Mouse (Mus musculus) midbrain, embryonic 11.5 days (tissue): Measurements from ENCODE around the gene Fyco1. TPM values are rescaled to one million over a fixed set of nuclear protein-coding genes. Genes with fewer than 3 reads are reported as not detected.
"Not testable (repeated sequence)": the region's sequence is repeated elsewhere in the genome, so short reads cannot be mapped to it uniquely, and the experiment has no call there.

ENCODE experiments used
- ATAC-seq: fragments of 200-750 bp; cut with Nextera tagmentation; 2 replicates; pipeline ENCODE4 v1.8.0; 2017; ENCODE audit warnings: moderate TSS enrichment, moderate library complexity; ENCODE audit not compliant: low FRiP score
- DNase-seq: peaks from one replicate; pipeline ENCODE4 v3.0.0; 2015; ENCODE audit warnings: low spot score; ENCODE audit errors: missing footprints
- H3K27ac ChIP-seq: fragments of 300-500 bp; sonication (generic); 2 replicates; pipeline ENCODE4 v1.5.1; 2014; ENCODE audit warnings: low read depth, low read length
- H3K27me3 ChIP-seq: fragments of 300-500 bp; sonication (generic); 2 replicates; pipeline ENCODE4 v1.6.1; 2014; ENCODE audit warnings: mild to moderate bottlenecking, low read length, moderate library complexity, mixed read lengths; ENCODE audit not compliant: control insufficient read depth, insufficient read depth
- H3K36me3 ChIP-seq: fragments of 300-500 bp; sonication (generic); 2 replicates; pipeline ENCODE4 v1.6.1; 2014; ENCODE audit warnings: mild to moderate bottlenecking, low read length, moderate library complexity, mixed read lengths; ENCODE audit not compliant: control insufficient read depth, insufficient read depth
- H3K4me1 ChIP-seq: fragments of 300-500 bp; sonication (generic); 2 replicates; pipeline ENCODE4 v1.6.1; 2014; ENCODE audit warnings: low read length; ENCODE audit not compliant: control insufficient read depth, insufficient read depth
- H3K4me2 ChIP-seq: fragments of 300-500 bp; sonication (generic); 2 replicates; pipeline ENCODE4 v1.6.1; 2014; ENCODE audit warnings: mild to moderate bottlenecking, moderate library complexity
- H3K4me3 ChIP-seq: fragments of 300-500 bp; sonication (generic); 2 replicates; pipeline ENCODE4 v1.5.1; 2014; ENCODE audit warnings: low read depth, low read length
- H3K9ac ChIP-seq: fragments of 300-500 bp; sonication (generic); 2 replicates; pipeline ENCODE4 v1.6.1; 2014; ENCODE audit warnings: low read length
- H3K9me3 ChIP-seq: fragments of 300-500 bp; sonication (generic); 2 replicates; pipeline ENCODE4 v1.6.1; 2016; ENCODE audit warnings: low read length; ENCODE audit not compliant: control insufficient read depth
- WGBS: fragments of 180-500 bp; shearing (Covaris S2); extraction: QIAGEN DNeasy Blood & Tissue Kit; methylation state at CpG from one replicate; pipeline ENCODE4 v1.1.7; 2014; 5-methylcytosine and 5-hydroxymethylcytosine counted together
- polyA plus RNA-seq: library from polyadenylated mRNA; unstranded; fragments of >200 nt; fragmentation: Nextera tagmentation; extraction: Ambion mirVana; gene quantifications from 2 replicates; pipeline ENCODE4 v1.2.1, GENCODE M21; 2014

Gene Fyco1
- polyA plus RNA-seq, 1 experiment from 2014 or later = 6.7 TPM

DNA sequence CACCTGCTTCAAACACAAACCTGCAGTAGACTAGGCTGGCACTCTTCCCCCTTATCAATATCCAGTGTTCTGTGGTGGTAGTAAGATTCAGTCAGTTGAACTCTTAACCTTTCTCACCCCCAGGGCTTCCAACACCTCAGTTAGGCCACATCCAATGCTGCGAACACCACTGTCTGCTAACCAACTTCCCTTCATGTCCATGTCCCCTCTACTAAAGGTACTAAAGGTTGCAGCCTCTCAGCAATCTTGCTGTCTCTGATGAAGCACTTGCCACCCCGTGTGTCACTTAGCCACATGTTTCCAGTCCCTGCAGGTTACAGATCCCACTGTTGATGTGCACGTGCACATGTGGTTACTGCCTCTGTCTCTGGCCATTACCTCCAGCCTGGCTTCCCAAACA is 87.9 kb downstream of the Fyco1 start:
- Histone ChIP-seq H3K4me1 (no peaks in the 10 kb centered on the region), H3K4me3 (no peak overlapping the region), H3K36me3 (no peaks in the 10 kb centered on the region), H3K27me3 (no peaks in the 10 kb centered on the region), H3K4me2 (no peak overlapping the region), H3K9ac (no peak overlapping the region), H3K9me3 (no peaks in the 10 kb centered on the region), H3K27ac (no peak overlapping the region)
- 80% methylated on average over 3 of the region's 3 CpGs for WGBS
- no peak for DNase-seq
- ATAC-seq = no peak

DNA sequence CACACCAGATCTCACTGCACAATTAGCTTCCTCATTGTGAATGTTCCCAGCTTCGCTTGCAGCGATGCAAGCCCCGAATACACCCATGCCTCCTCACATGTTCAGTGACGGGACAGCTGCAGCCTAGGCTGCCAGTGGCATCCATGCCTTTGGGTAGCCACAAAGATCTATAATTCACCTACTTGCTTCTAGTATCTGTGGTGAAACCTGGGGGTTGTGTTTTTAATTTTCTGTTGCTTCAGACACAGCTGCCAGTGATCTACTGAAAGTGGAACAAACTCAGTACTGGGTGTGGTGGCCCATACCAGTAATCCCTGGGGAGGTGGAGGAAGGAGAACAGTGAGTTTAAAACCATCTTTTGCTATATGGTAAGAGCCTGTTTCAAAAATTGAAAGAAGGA is 88.8 kb downstream of the Fyco1 start:
- ATAC-seq (no peak), DNase-seq (no peak)
- Histone ChIP-seq H3K4me3 (no peak overlapping the region), H3K4me1 (no peaks in the 10 kb centered on the region), H3K9ac (no peak overlapping the region), H3K27me3 (no peaks in the 10 kb centered on the region), H3K27ac (no peak overlapping the region), H3K36me3 (no peaks in the 10 kb centered on the region), H3K4me2 (no peak overlapping the region), H3K9me3 (no peaks in the 10 kb centered on the region)
- 86% methylated on average over 4 of the region's 4 CpGs for WGBS

DNA sequence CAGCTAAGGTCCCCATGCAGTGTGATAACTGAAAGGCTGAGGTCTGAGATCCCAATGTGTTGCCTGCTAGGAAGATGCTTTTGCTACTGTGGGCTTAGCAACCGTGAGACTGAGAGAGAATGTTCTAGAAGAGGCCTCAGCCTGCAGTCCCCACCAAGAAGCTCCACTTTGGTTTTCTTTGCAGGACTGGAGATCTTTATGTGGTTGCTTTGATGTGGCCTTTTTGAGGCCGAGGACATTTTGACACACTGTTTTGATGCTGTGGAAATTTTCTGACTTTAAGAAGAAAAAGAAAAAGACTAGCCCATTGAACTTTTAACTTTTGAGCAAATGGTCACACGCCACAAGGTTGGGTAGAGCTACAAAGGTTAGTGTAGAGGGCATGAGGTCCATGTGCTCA is 90.9 kb downstream of the Fyco1 start:
- Histone ChIP-seq H3K27ac (no peak overlapping the region), H3K9me3 (no peaks in the 10 kb centered on the region), H3K4me2 (no peak overlapping the region), H3K4me1 (no peaks in the 10 kb centered on the region), H3K36me3 (no peaks in the 10 kb centered on the region), H3K9ac (no peak overlapping the region), H3K27me3 (no peaks in the 10 kb centered on the region), H3K4me3 (no peak overlapping the region)
- no peak for DNase-seq
- 85% methylated on average over 3 of the region's 3 CpGs for WGBS
- no peak for ATAC-seq

DNA sequence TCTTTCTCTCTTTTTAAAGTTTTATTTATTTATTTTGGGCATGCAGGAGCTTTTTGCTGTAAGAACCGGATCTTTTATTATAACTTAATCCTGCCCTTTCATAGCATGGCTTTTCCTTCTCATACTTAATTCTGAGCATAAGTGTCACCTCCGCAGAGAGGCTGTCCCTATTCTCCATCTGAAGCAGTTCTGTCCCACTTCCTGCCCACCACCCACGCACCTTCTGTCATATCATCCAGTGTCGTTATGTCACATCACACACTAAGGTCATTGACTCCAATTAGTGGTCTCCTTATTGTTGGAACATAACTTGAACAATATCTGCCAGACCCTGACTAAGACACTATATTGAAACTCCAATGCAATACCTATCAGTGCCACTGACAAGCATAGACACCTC is 93.1 kb downstream of the Fyco1 start:
- 80% methylated on average over 4 of the region's 4 CpGs for WGBS
- no peaks in the 10 kb centered on the region for H3K27me3 ChIP-seq
- no peak overlapping the region for H3K4me2 ChIP-seq
- H3K4me1 ChIP-seq = no peaks in the 10 kb centered on the region
- no peaks in the 10 kb centered on the region for H3K9me3 ChIP-seq
- no peak overlapping the region for H3K27ac ChIP-seq
- H3K36me3 ChIP-seq = no peaks in the 10 kb centered on the region
- DNase-seq = no peak
- H3K9ac ChIP-seq = no peak overlapping the region
- no peak for ATAC-seq
- H3K4me3 ChIP-seq = no peak overlapping the region

DNA sequence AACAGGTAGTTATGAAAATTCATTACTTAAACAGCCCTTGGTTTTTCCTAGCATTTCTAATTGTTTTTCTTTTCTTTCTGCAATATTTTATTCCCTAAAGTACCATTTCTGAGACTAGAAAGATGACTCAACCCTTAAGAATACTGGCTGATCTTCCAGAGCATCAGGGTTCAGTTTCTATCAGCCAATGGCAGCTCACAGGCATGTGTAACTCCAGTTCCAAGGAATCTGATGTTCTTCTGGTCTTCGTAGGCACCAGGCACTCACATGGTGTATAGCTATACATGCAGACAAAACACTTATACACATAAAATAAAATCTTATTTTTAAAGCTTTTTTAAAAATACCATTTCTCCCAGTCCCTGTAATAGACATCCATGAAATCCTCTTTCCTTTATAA is 93.5 kb downstream of the Fyco1 start:
- Histone ChIP-seq H3K9ac (no peak overlapping the region), H3K4me2 (no peak overlapping the region), H3K36me3 (no peaks in the 10 kb centered on the region), H3K9me3 (no peaks in the 10 kb centered on the region), H3K4me1 (no peaks in the 10 kb centered on the region), H3K27me3 (no peaks in the 10 kb centered on the region), H3K4me3 (no peak overlapping the region), H3K27ac (no peak overlapping the region)
- WGBS = 78% methylated on average over 1 of the region's 1 CpGs
- DNase-seq (no peak), ATAC-seq (no peak)

DNA sequence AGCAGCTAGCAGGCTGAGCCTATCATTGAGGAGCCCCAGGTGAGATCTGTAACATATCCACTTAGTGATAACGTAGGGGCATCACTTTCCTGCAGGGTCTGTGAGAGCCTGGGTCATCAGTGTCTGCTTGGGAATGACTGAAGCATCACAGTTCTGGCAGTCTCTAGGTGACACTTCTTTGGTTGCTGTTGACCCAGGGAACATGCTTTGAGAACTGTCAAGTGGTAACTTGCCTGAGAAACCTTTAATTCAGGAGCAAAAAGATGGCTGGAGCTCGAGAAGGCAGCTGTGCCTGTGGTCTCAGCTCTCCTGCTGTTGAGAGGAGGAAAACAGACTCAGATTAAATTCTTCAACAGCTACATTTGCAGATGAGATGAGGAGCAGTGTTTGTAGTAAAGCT is 94.4 kb downstream of the Fyco1 start:
- 62% methylated on average over 2 of the region's 2 CpGs for WGBS
- DNase-seq (no peak), ATAC-seq (no peak)
- Histone ChIP-seq H3K4me1 (no peaks in the 10 kb centered on the region), H3K36me3 (no peaks in the 10 kb centered on the region), H3K4me2 (no peak overlapping the region), H3K27me3 (no peaks in the 10 kb centered on the region), H3K9ac (no peak overlapping the region), H3K9me3 (no peaks in the 10 kb centered on the region), H3K27ac (no peak overlapping the region), H3K4me3 (no peak overlapping the region)

DNA sequence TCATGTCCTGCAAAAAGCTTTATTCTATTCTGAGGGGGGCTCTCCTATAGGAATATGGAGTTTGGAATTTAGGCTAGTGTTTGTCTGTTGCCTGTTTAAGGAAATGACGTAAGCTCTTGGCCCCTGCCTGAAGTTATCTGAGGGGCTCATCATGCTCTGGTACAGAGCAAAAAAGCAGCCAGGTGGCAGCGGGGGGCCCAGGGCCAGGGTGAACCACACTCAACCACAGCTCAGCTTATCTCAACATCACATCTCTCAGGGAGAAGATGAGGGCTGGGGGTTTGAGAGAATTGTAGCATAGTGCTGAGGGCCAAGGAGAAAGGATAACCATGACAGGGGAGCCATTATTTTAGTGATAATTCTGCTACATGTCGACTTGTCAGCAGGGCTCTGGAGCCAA is 94.9 kb downstream of the Fyco1 start:
- no peaks in the 10 kb centered on the region for H3K9me3 ChIP-seq
- H3K27ac ChIP-seq = no peak overlapping the region
- no peak for ATAC-seq
- H3K9ac ChIP-seq = no peak overlapping the region
- 81% methylated on average over 3 of the region's 3 CpGs for WGBS
- H3K36me3 ChIP-seq = no peaks in the 10 kb centered on the region
- no peak overlapping the region for H3K4me3 ChIP-seq
- H3K4me2 ChIP-seq = no peak overlapping the region
- no peak for DNase-seq
- H3K27me3 ChIP-seq = no peaks in the 10 kb centered on the region
- no peaks in the 10 kb centered on the region for H3K4me1 ChIP-seq

DNA sequence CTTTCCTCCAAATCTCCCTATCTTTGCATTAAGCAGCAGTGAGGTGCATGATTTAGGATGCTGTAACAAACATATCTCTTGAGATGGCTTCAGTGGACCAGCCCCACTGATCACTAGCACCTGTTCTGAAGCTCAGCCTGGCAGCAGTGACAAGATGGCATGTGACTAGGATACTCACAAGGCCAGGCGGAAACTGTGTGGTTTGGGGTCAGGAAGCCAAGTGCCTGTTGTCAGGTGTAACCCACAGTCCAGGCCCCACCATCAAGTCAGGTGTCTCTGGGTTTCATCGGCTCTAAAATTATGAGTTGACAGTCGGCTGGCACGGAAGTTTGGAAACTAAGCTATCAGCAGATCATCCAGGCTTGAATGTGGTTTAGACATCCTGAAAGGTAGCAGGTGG is 97.4 kb downstream of the Fyco1 start:
- Histone ChIP-seq H3K4me1 (no peaks in the 10 kb centered on the region), H3K9ac (no peak overlapping the region), H3K9me3 (no peaks in the 10 kb centered on the region), H3K27ac (no peak overlapping the region), H3K27me3 (no peaks in the 10 kb centered on the region), H3K36me3 (no peaks in the 10 kb centered on the region), H3K4me2 (no peak overlapping the region), H3K4me3 (no peak overlapping the region)
- ATAC-seq = no peak
- DNase-seq = no peak
- 96% methylated on average over 4 of the region's 4 CpGs for WGBS

DNA sequence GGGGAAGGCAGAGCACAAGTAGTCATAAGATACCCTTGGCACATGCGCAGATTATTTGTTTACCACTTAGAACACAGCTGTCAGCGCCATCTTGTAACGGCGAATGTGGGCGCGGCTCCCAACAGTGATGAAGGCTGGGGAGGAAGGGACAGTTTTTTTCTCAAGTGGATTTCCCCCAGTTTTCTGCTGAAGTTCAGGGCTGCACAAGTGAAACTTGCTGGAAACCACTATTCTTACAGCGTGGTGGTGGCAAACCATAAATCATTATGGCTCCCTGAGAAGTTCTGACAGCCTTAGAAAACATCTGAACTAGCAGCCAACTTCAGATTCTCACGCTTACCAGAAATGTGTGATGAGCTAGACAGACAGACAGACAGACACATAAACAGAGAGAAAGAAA is 102.0 kb downstream of the Fyco1 start:
- not testable (repeated sequence) for H3K4me1 ChIP-seq, DNase-seq, ATAC-seq, H3K9ac ChIP-seq, H3K27me3 ChIP-seq, H3K4me3 ChIP-seq, H3K4me2 ChIP-seq, H3K27ac ChIP-seq, H3K9me3 ChIP-seq, H3K36me3 ChIP-seq
- WGBS = 92% methylated on average over 7 of the region's 8 CpGs

DNA sequence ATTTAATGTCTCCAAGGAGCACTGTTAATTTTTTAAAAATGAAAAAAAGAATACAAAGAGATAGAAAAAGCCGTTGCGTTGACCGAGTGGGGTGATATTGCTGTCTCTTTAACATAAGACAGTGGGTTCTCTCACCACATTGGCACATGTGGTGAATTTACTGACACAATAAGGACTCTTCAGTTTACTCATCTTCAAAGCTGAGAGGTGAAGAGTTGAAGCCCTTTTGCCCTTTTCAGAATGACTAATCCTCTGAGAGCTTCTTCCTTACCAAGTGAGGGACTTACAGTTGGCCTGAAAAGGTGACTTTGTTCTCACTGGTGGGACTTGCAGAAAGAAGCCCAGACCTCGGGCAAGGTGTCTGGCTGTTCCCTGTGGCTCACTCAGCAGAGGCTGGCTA is 110.9 kb downstream of the Fyco1 start:
- H3K4me2 ChIP-seq = no peak overlapping the region
- WGBS = 84% methylated on average over 4 of the region's 4 CpGs
- H3K4me1 ChIP-seq = no peaks in the 10 kb centered on the region
- H3K9ac ChIP-seq = no peak overlapping the region
- no peaks in the 10 kb centered on the region for H3K36me3 ChIP-seq
- no peaks in the 10 kb centered on the region for H3K9me3 ChIP-seq
- no peak for DNase-seq
- H3K27ac ChIP-seq = no peak overlapping the region
- ATAC-seq = no peak
- H3K4me3 ChIP-seq = no peak overlapping the region
- H3K27me3 ChIP-seq = no peaks in the 10 kb centered on the region
